Mouse (Mus musculus): Measurements from ENCODE around the gene Stat5b.

DNA sequence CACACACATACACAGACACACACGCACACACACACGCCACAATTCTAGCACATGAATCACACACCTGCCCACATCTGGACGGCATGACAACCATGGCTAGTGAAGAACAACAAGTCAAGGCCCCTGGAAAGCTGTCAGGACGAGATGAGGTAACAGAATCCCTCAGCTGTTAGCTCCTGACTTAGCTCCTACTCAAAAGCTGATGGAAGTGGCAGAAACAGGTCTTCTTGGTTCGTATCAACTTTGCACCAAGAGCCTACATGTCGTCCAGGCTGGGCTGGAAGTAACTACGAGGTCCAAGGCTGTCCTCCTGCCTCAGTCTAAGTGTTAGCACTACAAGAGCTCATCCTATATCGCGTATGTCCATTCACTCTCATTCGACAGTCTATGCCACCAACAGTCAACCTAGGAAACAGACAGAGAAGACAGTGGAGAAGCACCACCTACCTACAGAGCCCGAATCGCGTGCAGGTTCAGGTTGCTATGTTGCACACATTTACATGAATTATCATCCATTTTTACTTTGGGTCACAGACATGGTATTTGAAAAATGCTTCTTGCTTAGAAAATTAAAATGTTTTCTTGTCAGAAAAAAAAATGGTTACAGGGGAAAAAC is 28.8 kb downstream of the Stat5b start:
- TF ChIP-seq CTCF (IDR thresholded peaks at IDR 0.05 in 2 of 3, conservative IDR thresholded peaks at IDR 0.05 in 1 of 3; ENCODE audit: control insufficient read depth in 1 of 3, insufficient read depth in 1 of 3, low read depth in 2 of 3, low read length in 3 of 3, poor library complexity in 1 of 3, severe bottlenecking in 1 of 3) (no peak), ZC3H11A (IDR thresholded peaks at IDR 0.05; ENCODE audit: low read depth, low read length) (no peak), MAX (IDR thresholded peaks at IDR 0.05; ENCODE audit: low read length) (no peak), POLR2A (IDR thresholded peaks at IDR 0.05; ENCODE audit: control insufficient read depth in 1 of 2, insufficient read depth in 1 of 2, low read depth in 1 of 2, low read length in 2 of 2, poor library complexity in 1 of 2) (no peak)

Measured in MEL (cell line).